Mouse (Mus musculus) ES-E14 (cell line): ENCODE measurements around the gene Slc12a7.

Experiments used
- CHD2 ChIP-seq: IDR thresholded peaks from 2 replicates; pipeline ENCODE4 v1.6.1; 2014; ENCODE audit warnings: mild to moderate bottlenecking, low read depth, low read length, inconsistent platforms
- MAFK ChIP-seq: IDR thresholded peaks from 2 replicates; pipeline ENCODE4 v1.6.1; 2014; ENCODE audit warnings: mild to moderate bottlenecking, low read depth, low read length, inconsistent platforms; ENCODE audit not compliant: insufficient read depth
- ZC3H11A ChIP-seq: IDR thresholded peaks from 2 replicates; pipeline ENCODE4 v1.6.1; 2012; ENCODE audit warnings: low read depth, mild to moderate bottlenecking, inconsistent platforms, low read length, borderline replicate concordance

DNA sequence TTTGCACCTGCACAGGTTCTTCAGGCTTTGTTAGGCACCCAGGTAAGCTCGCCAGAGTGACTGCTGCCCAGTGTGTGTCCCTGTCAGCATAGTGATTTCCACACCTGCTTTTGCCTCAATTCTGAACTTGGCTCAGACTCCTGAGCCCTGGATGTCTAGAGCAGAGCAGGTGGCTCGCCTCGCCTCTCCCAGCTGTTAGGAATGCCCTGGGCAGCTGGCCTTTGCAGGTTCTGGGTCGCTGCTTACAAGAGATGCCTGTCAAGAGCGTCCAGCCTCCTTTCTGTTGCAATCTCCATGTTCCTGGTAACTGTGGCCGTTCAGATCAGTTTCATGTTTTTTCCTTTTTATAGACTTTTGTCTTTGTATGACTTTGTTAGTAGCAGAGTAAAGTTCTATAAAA, 83.4 kb downstream of the Slc12a7 start:
- TF ChIP-seq ZC3H11A (no peak), MAFK (no peak), CHD2 (no peak)
